Mouse (Mus musculus) C2C12 (cell line): ENCODE measurements at regions not wholly inside any gene's neighbourhood (a gene's known extent, or its start where the extent isn't known, plus 50 kb on each side); places are given as distances from the start of the nearest gene placed in this dataset.

Experiments
- H3K27me3 ChIP-seq: one replicate; pipeline ENCODE4 v1.6.1; 2011; ENCODE audit not compliant: control insufficient read depth, insufficient read depth, insufficient read length
- H3K36me3 ChIP-seq: one replicate; pipeline ENCODE4 v1.6.1; 2011; ENCODE audit not compliant: control insufficient read depth, insufficient read depth
- H3K4me3 ChIP-seq: one replicate; pipeline ENCODE4 v1.5.1; 2011; ENCODE audit warnings: mild to moderate bottlenecking, control low read depth; ENCODE audit not compliant: poor library complexity, insufficient read depth, severe bottlenecking
- H3K79me2 ChIP-seq: one replicate; pipeline ENCODE4 v1.6.1; 2011; ENCODE audit not compliant: control insufficient read depth, insufficient read depth
- H3K79me3 ChIP-seq: one replicate; pipeline ENCODE4 v1.6.1; 2011; ENCODE audit warnings: low read depth, control low read depth
- H3ac ChIP-seq: one replicate; pipeline ENCODE3; 2011; ENCODE audit warnings: low read depth; ENCODE audit not compliant: control insufficient read depth, insufficient read length
- CEBPB ChIP-seq: IDR thresholded peaks from one replicate; pipeline ENCODE4 v1.6.1; 2011; ENCODE audit warnings: low read depth, mild to moderate bottlenecking, control low read depth, moderate library complexity
- CTCF ChIP-seq: IDR thresholded peaks from one replicate; pipeline ENCODE4 v1.5.1; 2011; ENCODE audit not compliant: control insufficient read depth, insufficient read depth, insufficient read length
- FOSL1 ChIP-seq: IDR thresholded peaks from one replicate; pipeline ENCODE4 v1.8.0; 2011; ENCODE audit warnings: mild to moderate bottlenecking, low read length; ENCODE audit not compliant: poor library complexity, insufficient read depth, severe bottlenecking
- MAX ChIP-seq: IDR thresholded peaks from one replicate; pipeline ENCODE4 v1.6.1; 2011; ENCODE audit warnings: mild to moderate bottlenecking, control low read depth
- MYOD1 ChIP-seq: IDR thresholded peaks from one replicate; pipeline ENCODE4 v1.6.1; 2011; ENCODE audit warnings: low read depth; ENCODE audit not compliant: control insufficient read depth, insufficient read length
- MYOG ChIP-seq: IDR thresholded peaks from one replicate; pipeline ENCODE4 v1.6.1; 2011; ENCODE audit not compliant: control insufficient read depth, insufficient read length; ENCODE audit errors: extremely low read depth
- USF1 ChIP-seq: IDR thresholded peaks from one replicate; pipeline ENCODE4 v1.6.1; 2011; ENCODE audit warnings: low read depth, mild to moderate bottlenecking, control low read depth, moderate library complexity

- Histone ChIP-seq H3K4me3 (no peak overlapping the region), H3K79me3 (no peaks in the 10 kb centered on the region), H3K27me3 (no peaks in the 10 kb centered on the region), H3K36me3 (no peaks in the 10 kb centered on the region), H3K79me2 (no peaks in the 10 kb centered on the region), H3ac (no peak overlapping the region)
- no peak for TF ChIP-seq FOSL1
- TF ChIP-seq CTCF: no peak
- TF ChIP-seq CEBPB: no peak
- TF ChIP-seq MYOG: no peak
- no peak for TF ChIP-seq MYOD1
- no peak for TF ChIP-seq MAX
- TF ChIP-seq USF1: no peak
These were observed 308.1 kb upstream of the Jmjd1c start for GRCm38 (mm10) chr10:66787812-66788211.

- Histone ChIP-seq H3K79me3 (no peaks in the 10 kb centered on the region), H3K36me3 (no peaks in the 10 kb centered on the region), H3ac (no peak overlapping the region), H3K4me3 (no peak overlapping the region), H3K79me2 (no peaks in the 10 kb centered on the region), H3K27me3 (peaks cover 11% of the 10 kb centered on the region)
- TF ChIP-seq FOSL1 (no peak), CTCF (no peak), USF1 (no peak), MYOD1 (no peak), MAX (no peak), MYOG (no peak), CEBPB (no peak)
These were observed 299.6 kb upstream of the Jmjd1c start for GRCm38 (mm10) chr10:66796296-66796695.

- Histone ChIP-seq H3ac (no peak overlapping the region), H3K4me3 (no peak overlapping the region), H3K79me3 (no peaks in the 10 kb centered on the region), H3K79me2 (no peaks in the 10 kb centered on the region), H3K27me3 (no peaks in the 10 kb centered on the region), H3K36me3 (no peaks in the 10 kb centered on the region)
- TF ChIP-seq MYOG: no peak
- TF ChIP-seq CTCF: no peak
- no peak for TF ChIP-seq MYOD1
- TF ChIP-seq MAX: no peak
- TF ChIP-seq CEBPB: no peak
- no peak for TF ChIP-seq FOSL1
- no peak for TF ChIP-seq USF1
These were observed 293.2 kb upstream of the Jmjd1c start for GRCm38 (mm10) chr10:66802691-66803090.

GRCm38 (mm10) chr10:66807261-66807968 is 288.5 kb upstream of the Jmjd1c start:
- no peaks in the 10 kb centered on the region for H3K36me3 ChIP-seq
- TF ChIP-seq CTCF (peak; percentile 68), USF1 (no peak)

GRCm38 (mm10) chr10:66812515-66813260 is 283.2 kb upstream of the Jmjd1c start:
- H3K79me2 ChIP-seq: no peaks in the 10 kb centered on the region
- H3K79me3 ChIP-seq: no peaks in the 10 kb centered on the region
- H3K4me3 ChIP-seq: no peak overlapping the region
- no peak overlapping the region for H3ac ChIP-seq
- TF ChIP-seq CTCF (no peak), MYOD1 (no peak), MAX (no peak), FOSL1 (no peak), MYOG (no peak), CEBPB (no peak), USF1 (no peak)
- H3K27me3 ChIP-seq: peaks cover 3% of the 10 kb centered on the region
- H3K36me3 ChIP-seq: no peaks in the 10 kb centered on the region

More at GRCm38 (mm10) chr10:66807261-66807968, 288.5 kb upstream of the Jmjd1c start:
- Histone ChIP-seq H3K79me2 (no peaks in the 10 kb centered on the region), H3ac (no peak overlapping the region), H3K4me3 (no peak overlapping the region), H3K27me3 (peaks cover 3% of the 10 kb centered on the region), H3K79me3 (no peaks in the 10 kb centered on the region)
